Mouse (Mus musculus) testis, adult 2 months (tissue): ENCODE data around the gene Actn1.

Experiments
- CTCF ChIP-seq: fragments of 200-500 bp; IDR thresholded peaks from 2 replicates; pipeline ENCODE4 v1.5.1; 2012; ENCODE audit warnings: low read depth, mild to moderate bottlenecking, inconsistent platforms, low read length, moderate library complexity; ENCODE audit not compliant: control insufficient read depth, insufficient read depth, insufficient replicate concordance
- POLR2A ChIP-seq: fragments of 200-500 bp; IDR thresholded peaks from 2 replicates; pipeline ENCODE4 v1.6.1; 2012; ENCODE audit warnings: low read depth, mild to moderate bottlenecking, inconsistent platforms, low read length, moderate library complexity; ENCODE audit not compliant: control insufficient read depth

DNA sequence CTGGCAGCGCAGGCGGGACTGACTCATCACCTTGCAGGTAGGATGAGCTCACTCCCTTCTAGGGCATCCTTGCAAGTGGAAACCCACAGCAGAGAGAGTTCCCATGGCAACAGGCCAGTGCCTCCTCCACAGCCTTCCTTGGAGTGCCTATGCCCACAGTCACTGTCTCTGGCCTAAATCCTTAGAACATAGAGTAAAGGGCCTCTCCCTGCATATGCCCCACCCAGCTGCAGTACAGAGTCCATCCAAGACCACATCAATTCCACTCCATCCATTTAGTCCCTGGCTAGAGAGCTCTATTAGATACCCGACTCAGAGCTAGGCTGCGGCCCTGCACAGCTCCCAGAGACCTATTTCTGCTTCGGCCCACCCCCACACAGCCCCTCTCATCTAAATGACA is 20.7 kb downstream of the Actn1 start:
- TF ChIP-seq POLR2A (no peak), CTCF (no peak)
